Mouse (Mus musculus) cerebellum, adult 8-10 months (tissue): ENCODE measurements around the gene Golt1a.
"Not testable (repeated sequence)": the region's sequence is repeated elsewhere in the genome, so short reads cannot be mapped to it uniquely, and the experiment has no call there.

Source experiments
- DNase-seq: peaks from one replicate; pipeline ENCODE4 v3.0.0; 2022

The Golt1a gene

GRCm38 (mm10) chr1:133307318-133307717, 2.3 kb upstream of the Golt1a start:
- peak; percentile 56 for DNase-seq

- DNase-seq, result no peak
Measured at GRCm38 (mm10) chr1:133311240-133311639, 1.6 kb downstream of the Golt1a start.

GRCm38 (mm10) chr1:133311946-133312345, 2.3 kb downstream of the Golt1a start:
- no peak for DNase-seq

- DNase-seq, result peak; percentile 23
Measured at GRCm38 (mm10) chr1:133314364-133314763, 4.8 kb downstream of the Golt1a start.

- DNase-seq, result no peak
Measured at GRCm38 (mm10) chr1:133315775-133316174, 6.2 kb downstream of the Golt1a start.

- DNase-seq, result no peak
Measured at GRCm38 (mm10) chr1:133316577-133316976, 7.0 kb downstream of the Golt1a start.

- no peak for DNase-seq
Measured at GRCm38 (mm10) chr1:133317149-133317548, 7.5 kb downstream of the Golt1a start.

- DNase-seq, result no peak
Measured at GRCm38 (mm10) chr1:133321267-133321925, 11.8 kb downstream of the Golt1a start, which contains the start of gene Kiss1. TSS of gene Kiss1 (plus strand) at chr1:133321875.

- DNase-seq, result no peak
Measured at GRCm38 (mm10) chr1:133323333-133323732, 13.7 kb downstream of the Golt1a start.

- no peak for DNase-seq
Measured at GRCm38 (mm10) chr1:133325951-133326350, 16.4 kb downstream of the Golt1a start.

- no peak for DNase-seq
Measured at GRCm38 (mm10) chr1:133327094-133327493, 17.5 kb downstream of the Golt1a start.

GRCm38 (mm10) chr1:133328299-133328795, 18.7 kb downstream of the Golt1a start:
- DNase-seq, result no peak

- DNase-seq, result no peak
Measured at GRCm38 (mm10) chr1:133328896-133329637, 19.5 kb downstream of the Golt1a start.

GRCm38 (mm10) chr1:133329638-133329964, 20.0 kb downstream of the Golt1a start:
- DNase-seq, result no peak

- no peak for DNase-seq
Measured at GRCm38 (mm10) chr1:133331142-133331541, 21.5 kb downstream of the Golt1a start.

GRCm38 (mm10) chr1:133332656-133333430, 23.2 kb downstream of the Golt1a start:
- DNase-seq, result no peak

GRCm38 (mm10) chr1:133333937-133334336, 24.3 kb downstream of the Golt1a start:
- DNase-seq, result no peak

GRCm38 (mm10) chr1:133340403-133340802, 30.8 kb downstream of the Golt1a start:
- not testable (repeated sequence) for DNase-seq

- DNase-seq, result no peak
Measured at GRCm38 (mm10) chr1:133344357-133344756, 34.8 kb downstream of the Golt1a start.

- no peak for DNase-seq
Measured at GRCm38 (mm10) chr1:133346531-133346930, 36.9 kb downstream of the Golt1a start.

- no peak for DNase-seq
Measured at GRCm38 (mm10) chr1:133347226-133347625, 37.6 kb downstream of the Golt1a start.

- DNase-seq, result no peak
Measured at GRCm38 (mm10) chr1:133347693-133348520, 38.3 kb downstream of the Golt1a start.

GRCm38 (mm10) chr1:133350210-133350609, 40.6 kb downstream of the Golt1a start, which contains the start of gene Ren1:
TSS of gene Ren1 (plus strand) at chr1:133350510.
- DNase-seq, result no peak
